Mouse (Mus musculus) lung, adult 2 months (tissue): Measurements from ENCODE around the gene Dcbld1. TPM values are rescaled to one million over a fixed set of nuclear protein-coding genes. Genes with fewer than 3 reads are reported as not detected.
"Not testable (repeated sequence)": the region's sequence is repeated elsewhere in the genome, so short reads cannot be mapped to it uniquely, and the experiment has no call there.

ENCODE experiments used
- DNase-seq: peaks from one replicate; pipeline ENCODE4 v3.0.0; 2022
- H3K4me1 ChIP-seq: fragments of 200-500 bp; 2 replicates; pipeline ENCODE4 v1.6.1; 2011; ENCODE audit warnings: low read length; ENCODE audit not compliant: control insufficient read depth, insufficient read depth
- H3K4me3 ChIP-seq: fragments of 200-500 bp; replicated peaks from 2 replicates; pipeline ENCODE3; 2011; ENCODE audit warnings: low read depth, mild to moderate bottlenecking, control low read depth, low read length; ENCODE audit errors: extremely low read depth
- CTCF ChIP-seq: fragments of 200-500 bp; IDR thresholded peaks from 2 replicates; pipeline ENCODE4 v1.5.1; 2011; ENCODE audit warnings: mild to moderate bottlenecking, low read length, control low read depth; ENCODE audit not compliant: insufficient read depth
- POLR2A ChIP-seq: fragments of 200-500 bp; IDR thresholded peaks from 2 replicates; pipeline ENCODE4 v1.6.1; 2011; ENCODE audit warnings: low read depth, mild to moderate bottlenecking, control low read depth, low read length, borderline replicate concordance; ENCODE audit errors: extremely low read depth
- WGBS: fragments of 180-500 bp; shearing (Covaris S2); methylation state at CpG from one replicate; pipeline ENCODE4 v1.1.7; 2018; 5-methylcytosine and 5-hydroxymethylcytosine counted together
- polyA plus RNA-seq: library from polyadenylated mRNA; depleted of rRNA; stranded (reverse); fragments of >200 nt; gene quantifications from 2 replicates; pipeline ENCODE4 v1.2.3, GENCODE M21; 2012

The Dcbld1 gene
- polyA plus RNA-seq, 1 experiment: 8.2 TPM

GRCm38 (mm10) chr10:52301766-52302165 lies 68.3 kb downstream of the Dcbld1 start:
- H3K4me3 ChIP-seq: no peak overlapping the region
- TF ChIP-seq POLR2A (no peak), CTCF (no peak)
- 95% methylated on average over 4 of the region's 4 CpGs for WGBS
- H3K4me1 ChIP-seq: no peaks in the 10 kb centered on the region
- no peak for DNase-seq

- H3K4me1 ChIP-seq: no peaks in the 10 kb centered on the region
- no peak for TF ChIP-seq CTCF
- no peak for TF ChIP-seq POLR2A
- no peak for DNase-seq
- no peak overlapping the region for H3K4me3 ChIP-seq
Observed at GRCm38 (mm10) chr10:52302271-52302670, 68.9 kb downstream of the Dcbld1 start.

GRCm38 (mm10) chr10:52304574-52304973 lies 71.2 kb downstream of the Dcbld1 start:
- DNase-seq: no peak
- H3K4me3 ChIP-seq: no peak overlapping the region
- TF ChIP-seq POLR2A (no peak), CTCF (no peak)
- WGBS: 59% methylated on average over 7 of the region's 7 CpGs
- peaks cover under 1% of the 10 kb centered on the region; the same call in 1 of the 2 replicates for H3K4me1 ChIP-seq

GRCm38 (mm10) chr10:52309196-52309595 lies 75.8 kb downstream of the Dcbld1 start:
- WGBS: 51% methylated on average over 8 of the region's 8 CpGs
- peaks cover 5% of the 10 kb centered on the region for H3K4me1 ChIP-seq
- TF ChIP-seq CTCF: no peak
- no peak for TF ChIP-seq POLR2A
- H3K4me3 ChIP-seq: no peak overlapping the region
- DNase-seq: no peak

GRCm38 (mm10) chr10:52319506-52320286 lies 86.3 kb downstream of the Dcbld1 start:
- 84% methylated on average over 28 of the region's 28 CpGs for WGBS
- H3K4me1 ChIP-seq: peaks cover 3% of the 10 kb centered on the region; the same call in 1 of the 2 replicates
- TF ChIP-seq POLR2A (no peak), CTCF (no peak)
- no peak overlapping the region for H3K4me3 ChIP-seq
- DNase-seq: no peak

GRCm38 (mm10) chr10:52321918-52322317 lies 88.5 kb downstream of the Dcbld1 start:
- no peak for DNase-seq
- no peak for TF ChIP-seq CTCF
- H3K4me1 ChIP-seq: no peaks in the 10 kb centered on the region
- no peak overlapping the region for H3K4me3 ChIP-seq
- 81% methylated on average over 3 of the region's 3 CpGs for WGBS

GRCm38 (mm10) chr10:52331007-52331406 lies 97.6 kb downstream of the Dcbld1 start:
- peak; percentile 10 for DNase-seq
- Histone ChIP-seq H3K4me1 (no peaks in the 10 kb centered on the region), H3K4me3 (no peak overlapping the region)
- TF ChIP-seq CTCF (peak; percentile 12; the same call in 1 of the 2 replicates), POLR2A (no peak)
- 0% methylated on average over 1 of the region's 1 CpGs for WGBS

- not testable (repeated sequence) for H3K4me3 ChIP-seq, DNase-seq
- peak; percentile 28; the same call in 1 of the 2 replicates for TF ChIP-seq CTCF
Observed at GRCm38 (mm10) chr10:52343324-52343723, 109.9 kb downstream of the Dcbld1 start.

GRCm38 (mm10) chr10:52353184-52353583 lies 119.8 kb downstream of the Dcbld1 start:
- Histone ChIP-seq H3K4me3 (no peak overlapping the region), H3K4me1 (no peaks in the 10 kb centered on the region)
- WGBS: 81% methylated on average over 9 of the region's 9 CpGs
- TF ChIP-seq POLR2A: no peak
- no peak for TF ChIP-seq CTCF
- no peak for DNase-seq

More at GRCm38 (mm10) chr10:52343324-52343723, 109.9 kb downstream of the Dcbld1 start:
- WGBS: 91% methylated on average over 4 of the region's 4 CpGs
- H3K4me1 ChIP-seq: not testable (repeated sequence)

- Histone ChIP-seq H3K4me1 (no peaks in the 10 kb centered on the region), H3K4me3 (no peak within 1 kb of the TSS)
- 74% methylated on average over 2 of the region's 2 CpGs for WGBS
- DNase-seq: no peak
- TF ChIP-seq CTCF (no peak), POLR2A (no peak)
Observed at GRCm38 (mm10) chr10:52358467-52358866, 125.0 kb downstream of the Dcbld1 start, which contains the start of gene Gm26741. Gene Gm26741, plus strand, starts transcription at chr10:52358767.
